Mouse (Mus musculus) liver, embryonic 11.5 days (tissue): Measurements from ENCODE around the gene Vpreb1. TPM values are rescaled to one million over a fixed set of nuclear protein-coding genes. Genes with fewer than 3 reads are reported as not detected.
"Not testable (repeated sequence)": the region's sequence is repeated elsewhere in the genome, so short reads cannot be mapped to it uniquely, and the experiment has no call there.

Source experiments
- ATAC-seq: fragments of 200-750 bp; cut with Nextera tagmentation; replicated peaks from 2 replicates; pipeline ENCODE4 v1.8.0; 2017; ENCODE audit warnings: moderate number of reproducible peaks, mild to moderate bottlenecking, moderate TSS enrichment, moderate library complexity; ENCODE audit not compliant: low FRiP score
- DNase-seq: peaks from one replicate; pipeline ENCODE4 v3.0.0-alpha.2; 2017; ENCODE audit warnings: low spot score
- H3K27ac ChIP-seq: fragments of 300-500 bp; sonication (generic); 2 replicates; pipeline ENCODE4 v1.5.1; 2014; ENCODE audit warnings: mild to moderate bottlenecking, low read depth, low read length, control low read depth
- H3K27me3 ChIP-seq: fragments of 300-500 bp; sonication (generic); replicated peaks from 2 replicates; pipeline ENCODE4 v1.6.1; 2014; ENCODE audit warnings: low read length, mixed read lengths; ENCODE audit not compliant: control insufficient read depth, insufficient read depth
- H3K36me3 ChIP-seq: fragments of 300-500 bp; sonication (generic); 2 replicates; pipeline ENCODE4 v1.6.1; 2014; ENCODE audit warnings: mild to moderate bottlenecking, low read length, moderate library complexity, mixed read lengths; ENCODE audit not compliant: control insufficient read depth, insufficient read depth
- H3K4me1 ChIP-seq: fragments of 300-500 bp; sonication (generic); replicated peaks from 2 replicates; pipeline ENCODE4 v1.6.1; 2014; ENCODE audit warnings: low read length, mixed read lengths; ENCODE audit not compliant: control insufficient read depth, insufficient read depth
- H3K4me2 ChIP-seq: fragments of 300-500 bp; sonication (generic); 2 replicates; pipeline ENCODE4 v1.6.1; 2014; ENCODE audit warnings: mild to moderate bottlenecking, control low read depth, moderate library complexity
- H3K4me3 ChIP-seq: fragments of 300-500 bp; sonication (generic); 2 replicates; pipeline ENCODE4 v1.5.1; 2014; ENCODE audit warnings: low read depth, low read length, control low read depth
- H3K9ac ChIP-seq: fragments of 300-500 bp; sonication (generic); 2 replicates; pipeline ENCODE4 v1.6.1; 2014; ENCODE audit warnings: low read depth, low read length, control low read depth
- H3K9me3 ChIP-seq: fragments of 300-500 bp; sonication (generic); 2 replicates; pipeline ENCODE4 v1.6.1; 2016; ENCODE audit warnings: low read length, inconsistent platforms, mixed read lengths; ENCODE audit not compliant: control insufficient read depth
- WGBS: fragments of 180-500 bp; shearing (Covaris S2); extraction: QIAGEN DNeasy Blood & Tissue Kit; methylation state at CpG from one replicate; pipeline ENCODE4 v1.1.7; 2014; 5-methylcytosine and 5-hydroxymethylcytosine counted together
- polyA plus RNA-seq: library from polyadenylated mRNA; unstranded; fragments of >200 nt; fragmentation: Nextera tagmentation; extraction: Ambion mirVana; gene quantifications from 2 replicates; pipeline ENCODE4 v1.2.1, GENCODE M21; 2014

Gene Vpreb1
- polyA plus RNA-seq, 1 experiment from 2014 or later: 0.93 TPM

- Histone ChIP-seq H3K9ac (no peak within 1 kb of the TSS), H3K4me2 (no peak within 1 kb of the TSS), H3K4me3 (no peak within 1 kb of the TSS), H3K4me1 (peaks cover 2% of the 10 kb centered on the region; the same call in 1 of the 2 replicates), H3K36me3 (no peaks in the 10 kb centered on the region), H3K9me3 (no peaks in the 10 kb centered on the region), H3K27ac (no peak within 1 kb of the TSS), H3K27me3 (no peaks in the 10 kb centered on the region)
- ATAC-seq: no peak
- peak; percentile 6 for DNase-seq
- 72% methylated on average over 2 of the region's 2 CpGs for WGBS
Observed at GRCm38 (mm10) chr16:16863978-16864377, 6.7 kb downstream of the Vpreb1 start, which contains the start of gene Igll1. Gene Igll1, minus strand, starts transcription at chr16:16863985.

GRCm38 (mm10) chr16:16862288-16862687 is 8.4 kb downstream of the Vpreb1 start:
- 64% methylated on average over 3 of the region's 3 CpGs for WGBS
- H3K4me3 ChIP-seq: no peak overlapping the region
- no peaks in the 10 kb centered on the region for H3K9me3 ChIP-seq
- H3K9ac ChIP-seq: no peak overlapping the region
- peaks cover 2% of the 10 kb centered on the region; the same call in 1 of the 2 replicates for H3K4me1 ChIP-seq
- H3K27me3 ChIP-seq: no peaks in the 10 kb centered on the region
- no peak overlapping the region for H3K27ac ChIP-seq
- H3K36me3 ChIP-seq: no peaks in the 10 kb centered on the region
- ATAC-seq (no peak), DNase-seq (no peak)
- H3K4me2 ChIP-seq: no peak overlapping the region

DNA sequence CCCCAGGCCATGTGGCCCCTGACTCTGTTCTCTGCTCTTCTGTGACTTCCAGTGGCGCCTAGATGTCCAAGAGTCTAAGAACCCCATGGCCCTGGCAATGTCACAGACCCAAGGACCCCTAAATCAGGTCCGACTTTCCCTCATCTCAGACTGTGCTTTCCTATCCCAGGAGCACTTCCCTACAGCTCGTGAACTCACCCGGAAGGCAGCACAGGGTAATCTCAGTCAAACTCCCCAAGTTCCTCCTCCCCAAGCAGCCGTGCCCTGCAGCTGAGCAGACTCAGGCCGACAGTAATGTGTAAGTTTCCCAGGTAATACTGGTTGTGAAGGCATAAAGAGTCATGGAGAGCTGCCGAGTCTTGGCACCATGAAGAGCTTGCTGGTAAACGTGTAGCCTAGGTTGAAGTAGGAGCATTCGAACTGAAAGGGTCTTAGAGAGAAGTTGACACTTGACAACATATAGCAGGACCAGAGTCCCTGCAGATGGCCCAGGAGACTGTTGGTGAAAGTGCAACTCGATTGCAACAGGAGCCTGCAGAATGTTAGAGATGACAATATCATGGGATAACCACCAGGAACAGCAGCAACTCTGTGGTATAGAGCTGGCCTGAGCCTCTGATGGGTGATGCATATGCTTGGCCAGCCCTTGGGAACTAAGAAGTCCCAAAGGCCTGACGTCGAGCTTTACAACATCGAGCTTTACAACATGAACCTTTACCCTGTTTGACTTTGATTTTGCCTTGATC is 13.7 kb downstream of the Vpreb1 start:
- no peaks in the 10 kb centered on the region for H3K36me3 ChIP-seq
- DNase-seq (no peak), ATAC-seq (no peak)
- 64% methylated on average over 13 of the region's 13 CpGs for WGBS
- H3K4me3 ChIP-seq: no peak overlapping the region
- H3K27me3 ChIP-seq: no peaks in the 10 kb centered on the region
- H3K9me3 ChIP-seq: no peaks in the 10 kb centered on the region
- H3K27ac ChIP-seq: no peak overlapping the region
- no peak overlapping the region for H3K4me2 ChIP-seq
- H3K9ac ChIP-seq: no peak overlapping the region
- no peaks in the 10 kb centered on the region for H3K4me1 ChIP-seq

GRCm38 (mm10) chr16:16856054-16856453 is 14.6 kb downstream of the Vpreb1 start:
- H3K27ac ChIP-seq, H3K4me2 ChIP-seq, DNase-seq, H3K9me3 ChIP-seq, H3K27me3 ChIP-seq, ATAC-seq, H3K36me3 ChIP-seq, H3K4me1 ChIP-seq, H3K9ac ChIP-seq, H3K4me3 ChIP-seq: not testable (repeated sequence)
- WGBS: 75% methylated on average over 9 of the region's 9 CpGs

DNA sequence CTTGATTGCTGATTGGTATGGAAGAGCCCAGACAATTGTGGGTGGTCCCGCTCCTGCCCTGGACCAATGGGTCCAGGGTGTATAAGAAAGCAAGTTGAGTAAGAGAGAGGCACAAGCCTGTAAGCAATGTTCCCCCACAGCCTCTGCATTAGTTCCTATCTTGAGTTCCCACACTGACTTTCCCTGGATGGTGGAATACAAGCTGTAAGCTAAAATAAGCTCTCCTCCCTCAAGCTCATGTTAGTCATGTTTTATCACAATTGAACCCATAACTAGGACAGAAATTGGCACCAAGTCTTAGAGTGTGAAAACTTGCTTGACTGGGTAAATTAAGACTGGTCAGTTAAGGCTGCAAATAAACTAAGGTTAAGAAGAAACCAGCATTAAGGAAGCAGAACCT is 15.1 kb downstream of the Vpreb1 start:
- WGBS: 97% methylated on average over 1 of the region's 1 CpGs
- no peaks in the 10 kb centered on the region for H3K9me3 ChIP-seq
- DNase-seq (no peak), ATAC-seq (no peak)
- H3K4me3 ChIP-seq: no peak overlapping the region
- no peak overlapping the region for H3K9ac ChIP-seq
- H3K4me2 ChIP-seq: no peak overlapping the region
- H3K27ac ChIP-seq: no peak overlapping the region
- no peaks in the 10 kb centered on the region for H3K4me1 ChIP-seq
- H3K27me3 ChIP-seq: no peaks in the 10 kb centered on the region
- no peaks in the 10 kb centered on the region for H3K36me3 ChIP-seq

DNA sequence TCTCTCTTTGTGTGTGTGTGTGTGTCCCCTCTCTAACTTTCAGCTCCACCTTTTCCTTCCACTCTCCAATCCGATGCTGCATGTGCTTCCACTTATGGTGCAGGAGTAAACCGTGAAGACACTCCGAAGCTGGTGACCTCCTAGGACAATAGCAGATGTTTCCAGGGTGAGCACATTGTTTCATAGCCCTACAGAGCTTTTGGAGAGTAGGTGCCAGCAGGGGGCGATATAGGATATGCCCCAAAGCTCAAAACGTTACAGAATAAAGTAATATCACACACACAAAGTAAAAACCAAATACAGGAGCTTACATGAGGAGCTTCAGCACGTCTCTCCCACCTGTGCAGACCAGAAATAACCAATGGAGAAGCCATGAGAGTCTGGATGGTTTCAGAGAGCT is 15.8 kb downstream of the Vpreb1 start:
- no peaks in the 10 kb centered on the region for H3K27me3 ChIP-seq
- no peak overlapping the region for H3K9ac ChIP-seq
- H3K4me3 ChIP-seq: no peak overlapping the region
- ATAC-seq (no peak), DNase-seq (no peak)
- H3K4me1 ChIP-seq: no peaks in the 10 kb centered on the region
- H3K4me2 ChIP-seq: no peak overlapping the region
- WGBS: 25% methylated on average over 6 of the region's 6 CpGs
- H3K9me3 ChIP-seq: no peaks in the 10 kb centered on the region
- H3K36me3 ChIP-seq: no peaks in the 10 kb centered on the region
- H3K27ac ChIP-seq: no peak overlapping the region

DNA sequence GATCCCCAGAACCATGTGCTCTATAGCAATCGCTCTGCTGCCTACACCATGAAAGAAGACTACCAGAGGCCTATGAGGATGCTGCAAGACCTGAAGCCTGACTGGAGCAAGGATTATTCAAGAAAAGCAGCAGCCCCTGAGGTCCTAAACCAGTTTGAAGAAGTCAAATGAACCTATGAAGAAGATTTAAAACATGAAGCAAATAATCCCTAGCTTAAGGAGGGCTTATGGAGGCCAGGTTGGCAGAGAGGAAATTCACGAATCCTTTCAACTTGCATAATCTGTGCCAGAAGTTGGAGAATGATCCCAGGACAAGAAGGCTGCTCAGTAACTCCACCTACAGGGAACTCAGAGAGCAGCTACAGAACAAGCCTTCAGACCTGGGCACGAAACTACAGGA is 18.2 kb downstream of the Vpreb1 start:
- DNase-seq (no peak), ATAC-seq (no peak)
- WGBS: 76% methylated on average over 3 of the region's 3 CpGs
- Histone ChIP-seq H3K4me1 (no peaks in the 10 kb centered on the region), H3K4me3 (no peak overlapping the region), H3K27me3 (no peaks in the 10 kb centered on the region), H3K4me2 (no peak overlapping the region), H3K9me3 (no peaks in the 10 kb centered on the region), H3K27ac (no peak overlapping the region), H3K9ac (no peak overlapping the region), H3K36me3 (no peaks in the 10 kb centered on the region)

- Histone ChIP-seq H3K36me3 (no peaks in the 10 kb centered on the region), H3K27ac (no peak overlapping the region), H3K9me3 (no peaks in the 10 kb centered on the region), H3K9ac (no peak overlapping the region), H3K4me2 (no peak overlapping the region), H3K27me3 (no peaks in the 10 kb centered on the region), H3K4me3 (no peak overlapping the region), H3K4me1 (no peaks in the 10 kb centered on the region)
- ATAC-seq (no peak), DNase-seq (no peak)
Observed at GRCm38 (mm10) chr16:16849196-16849595, 21.4 kb downstream of the Vpreb1 start.

- Histone ChIP-seq H3K9ac (no peak overlapping the region), H3K27me3 (no peaks in the 10 kb centered on the region), H3K36me3 (no peaks in the 10 kb centered on the region), H3K27ac (no peak overlapping the region), H3K4me2 (peak overlapping the region; percentile 84), H3K4me3 (no peak overlapping the region; the same call in 1 of the 2 replicates), H3K4me1 (no peaks in the 10 kb centered on the region), H3K9me3 (no peaks in the 10 kb centered on the region)
- ATAC-seq: no peak
- WGBS: 80% methylated on average over 3 of the region's 3 CpGs
- DNase-seq: no peak
Observed at GRCm38 (mm10) chr16:16829671-16830070, 41.0 kb downstream of the Vpreb1 start.
